Mouse (Mus musculus): ENCODE measurements around the gene Prol1. TPM values are rescaled to one million over a fixed set of nuclear protein-coding genes. Genes with fewer than 3 reads are reported as not detected.

Gene Prol1
- not detected for total RNA-seq (2023)

GRCm38 (mm10) chr5:88317012-88317411 is at the start of gene Prol1:
Prol1 (plus strand) TSS chr5:88317312.

GRCm38 (mm10) chr5:88268619-88269018 is 48.5 kb upstream of the Prol1 start, which contains the start of gene Gm7714:
Gm7714 (plus strand) TSS chr5:88268919.

DNA sequence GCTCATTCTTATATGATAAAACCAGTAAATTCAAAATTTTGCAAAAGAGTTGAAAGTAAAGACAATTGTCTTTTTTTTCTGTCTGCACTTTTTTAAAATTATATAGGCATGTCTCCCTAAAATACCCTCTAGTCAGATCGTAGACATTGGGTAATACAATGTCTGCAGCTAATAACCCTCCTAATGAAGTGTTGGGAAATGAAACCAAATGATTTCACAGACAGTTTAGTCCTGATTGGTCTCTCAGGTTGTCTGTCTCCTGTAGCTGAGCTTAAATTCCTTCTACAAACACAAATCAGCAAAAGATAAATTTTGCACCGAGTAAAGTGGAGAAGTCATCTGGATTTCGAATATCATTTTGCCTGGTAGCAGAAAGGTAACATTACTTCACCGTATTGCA is 58.7 kb downstream of the Prol1 start, which contains the start of gene Amtn:
Amtn (plus strand) TSS at position 301 of the 400 bp plus-strand sequence.

Other genes starting within 250 kb of the Prol1 start
- gene Smr2, start 230.8 kb upstream of the Prol1 start, total RNA-seq (2023), result not detected
- not detected for gene Gm11116, start 205.8 kb upstream of the Prol1 start, total RNA-seq (2023)
- not detected for gene Gm11115, start 163.2 kb upstream of the Prol1 start, total RNA-seq (2023)
- gene Gm7714, start 48.4 kb upstream of the Prol1 start, total RNA-seq (2023), result not detected
- not detected for gene Amtn, start 58.8 kb downstream of the Prol1 start, total RNA-seq (2023)
- gene Ambn, start 138.7 kb downstream of the Prol1 start, total RNA-seq (2023), result not detected
- gene Enam, start 170.7 kb downstream of the Prol1 start, total RNA-seq (2023), result not detected
- 44.3 TPM for gene Jchain, start 210.6 kb downstream of the Prol1 start, total RNA-seq (2023)
- gene Utp3, start 237.2 kb downstream of the Prol1 start, total RNA-seq (2023), result 45.4 TPM
- 6.1 TPM for gene Rufy3, start 247.7 kb downstream of the Prol1 start, total RNA-seq (2023)